Mouse (Mus musculus) inflammation-experienced regulatory T-cells (primary cell): ENCODE data around the gene Vstm2l. TPM values are rescaled to one million over a fixed set of nuclear protein-coding genes. Genes with fewer than 3 reads are reported as not detected.

Experiments used
- polyA plus RNA-seq, 2 experiments: library from polyadenylated mRNA; unstranded; fragments of 100-300 nt; shearing (Covaris generic); gene quantifications; one replicate each; pipeline ENCODE4 v1.2.1; 2017

Gene Vstm2l
- under 1 TPM in 1 of 2 experiments, not detected in 1; 0.48 TPM for polyA plus RNA-seq

GRCm38 (mm10) chr2:157914105-157914764, at the start of gene Vstm2l:
Gene Vstm2l, plus strand, starts transcription at chr2:157914653.

Other genes starting within 250 kb of the Vstm2l start
- 10 to 100 TPM; 68.4 to 92.6 TPM for gene Ctnnbl1, start 177.3 kb upstream of the Vstm2l start, polyA plus RNA-seq
- gene Tti1, start 113.8 kb downstream of the Vstm2l start, polyA plus RNA-seq, result 10 to 100 TPM; 21.9 to 25.1 TPM
- gene Rprd1b, start 113.8 kb downstream of the Vstm2l start, polyA plus RNA-seq, result 10 to 100 TPM; 25.4 to 32.0 TPM
- 1 to 10 TPM; 4.0 to 4.9 TPM for gene Tgm2, start 231.8 kb downstream of the Vstm2l start, polyA plus RNA-seq